Mouse (Mus musculus): Measurements from ENCODE around the gene Rasl11a.
A peak's percentile ranks its signal among the peaks of the same experiment; 100 is the strongest.
"Not testable (repeated sequence)": the region's sequence is repeated elsewhere in the genome, so short reads cannot be mapped to it uniquely, and the experiment has no call there.

Gene Rasl11a

GRCm38 (mm10) chr5:146844301-146844941 lies 450 bp upstream of the Rasl11a start:
- DNase-seq = peak; percentile 35

- no peak for DNase-seq
Measured at GRCm38 (mm10) chr5:146846489-146846888, 1.6 kb downstream of the Rasl11a start.

GRCm38 (mm10) chr5:146848936-146849582 lies 4.2 kb downstream of the Rasl11a start:
- DNase-seq = no peak

GRCm38 (mm10) chr5:146856106-146856505 lies 11.2 kb downstream of the Rasl11a start:
- DNase-seq = no peak

- no peak for DNase-seq
Measured at GRCm38 (mm10) chr5:146857620-146858019, 12.7 kb downstream of the Rasl11a start.

- no peak for DNase-seq
Measured at GRCm38 (mm10) chr5:146858772-146859171, 13.9 kb downstream of the Rasl11a start.

GRCm38 (mm10) chr5:146859246-146859645 lies 14.4 kb downstream of the Rasl11a start:
- DNase-seq = no peak

GRCm38 (mm10) chr5:146860222-146860998 lies 15.5 kb downstream of the Rasl11a start:
- no peak for DNase-seq

GRCm38 (mm10) chr5:146861588-146861987 lies 16.7 kb downstream of the Rasl11a start:
- DNase-seq = no peak

- no peak for DNase-seq
Measured at GRCm38 (mm10) chr5:146865511-146865910, 20.6 kb downstream of the Rasl11a start.

GRCm38 (mm10) chr5:146866277-146866676 lies 21.4 kb downstream of the Rasl11a start:
- DNase-seq = no peak

GRCm38 (mm10) chr5:146867246-146867945 lies 22.5 kb downstream of the Rasl11a start:
- peak; percentile 12 for DNase-seq

GRCm38 (mm10) chr5:146867946-146868314 lies 23.1 kb downstream of the Rasl11a start:
- DNase-seq = peak; percentile 18

GRCm38 (mm10) chr5:146872981-146873631 lies 28.2 kb downstream of the Rasl11a start:
- DNase-seq = no peak

- no peak for DNase-seq
Measured at GRCm38 (mm10) chr5:146876024-146876423, 31.2 kb downstream of the Rasl11a start.

- not testable (repeated sequence) for DNase-seq
Measured at GRCm38 (mm10) chr5:146877882-146878281, 33.0 kb downstream of the Rasl11a start.

- DNase-seq = no peak
Measured at GRCm38 (mm10) chr5:146882261-146882660, 37.4 kb downstream of the Rasl11a start.

- no peak for DNase-seq
Measured at GRCm38 (mm10) chr5:146883053-146883452, 38.2 kb downstream of the Rasl11a start.

GRCm38 (mm10) chr5:146883486-146884272 lies 38.8 kb downstream of the Rasl11a start:
- no peak for DNase-seq

GRCm38 (mm10) chr5:146891127-146891526 lies 46.3 kb downstream of the Rasl11a start:
- peak; percentile 15 for DNase-seq

GRCm38 (mm10) chr5:146892904-146893303 lies 48.0 kb downstream of the Rasl11a start:
- no peak for DNase-seq

All from cerebellum, adult 9-10 months (tissue).